Mouse (Mus musculus): ENCODE measurements around the gene Prkag3.

- no peak for TF ChIP-seq CTCF (IDR thresholded peaks at IDR 0.05; ENCODE audit: low read depth)
- TF ChIP-seq EP300 (IDR thresholded peaks at IDR 0.05; ENCODE audit: low read depth): no peak
Observed at GRCm38 (mm10) chr1:74750683-74751082, 1.7 kb upstream of the Prkag3 start.
